In the genomic region with DNA sequence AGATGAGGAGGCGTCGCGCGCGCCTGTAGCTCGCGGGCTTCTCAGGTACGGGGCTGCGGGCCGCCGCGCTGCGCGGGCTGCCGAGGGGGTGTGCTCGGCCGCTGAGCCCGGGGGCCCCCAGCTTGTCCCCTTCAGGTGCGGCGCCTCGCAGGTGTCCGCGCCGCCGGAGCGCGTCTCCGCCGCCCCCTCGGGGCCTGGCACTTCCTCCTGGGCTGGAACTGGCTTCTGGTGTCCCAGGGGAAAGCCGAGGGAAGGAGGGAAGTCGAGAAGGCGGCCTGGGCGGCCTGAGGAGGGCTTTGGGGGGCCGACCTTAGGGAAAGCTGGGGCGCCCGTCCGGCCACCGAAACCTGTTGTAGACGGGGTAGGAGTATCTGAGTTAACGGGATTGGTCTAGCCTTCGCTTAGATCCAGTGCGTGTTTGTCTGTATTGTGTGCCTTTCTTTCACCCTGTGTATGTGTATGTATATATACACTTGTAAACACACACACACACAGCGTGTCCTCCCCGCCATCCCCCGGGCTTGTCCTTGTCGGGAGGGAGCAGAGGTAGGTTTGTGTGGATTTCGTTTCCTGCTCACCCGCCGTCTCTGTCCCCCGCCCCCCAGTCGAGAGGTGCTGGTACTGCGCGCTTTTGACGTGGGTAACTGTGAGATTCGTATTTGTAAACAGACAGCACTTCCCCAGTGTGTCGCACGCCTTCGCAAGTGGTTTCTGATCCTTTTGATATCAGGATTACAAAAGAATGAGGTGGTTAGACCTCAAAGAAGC, we compare ENCODE assay signal across 8 mouse cellular contexts. TPM values are rescaled to one million over a fixed set of nuclear protein-coding genes. Genes with fewer than 3 reads are reported as not detected.
A peak's percentile ranks its signal among the peaks of the same experiment; 100 is the strongest.
DNase-seq lines count a peak whose midpoint lies in the region; ATAC-seq and TF ChIP-seq lines count a peak whose summit lies in the region.

No protein-coding gene starts in this region.

- 0 out of 2 replicates have a peak, but pooled peaks have one; percentile 28 for TF ChIP-seq POLR2A in heart, adult 2 months (IDR thresholded peaks at IDR 0.05; ENCODE audit: insufficient read depth, low read depth, low read length)
- peak; percentile 63 for TF ChIP-seq POLR2A in spleen, adult 2 months (IDR thresholded peaks at IDR 0.05; ENCODE audit: low read depth, low read length)

- no peaks in the 10 kb centered on the region for H3K9me3 ChIP-seq in embryonic facial prominence, embryonic 12.5 days
- no peaks in the 10 kb centered on the region for H3K9me3 ChIP-seq in limb, embryonic 13.5 days
- H3K9me3 ChIP-seq in midbrain, embryonic 15.5 days = no peaks in the 10 kb centered on the region

- H3K79me2 ChIP-seq in heart, adult 2 months (replicated peaks; ENCODE audit: control insufficient read depth, insufficient read depth, low read length) = 0 out of 2 replicates have a peak, but pooled peaks cover 1% of the 10 kb centered on the region

- H3K4me3 ChIP-seq in embryonic facial prominence, embryonic 12.5 days = peak overlapping the region; percentile 98
- H3K4me3 ChIP-seq in heart, adult 2 months = peak overlapping the region; percentile 91
- peak overlapping the region; percentile 100 for H3K4me3 ChIP-seq in limb, embryonic 13.5 days
- peak overlapping the region; percentile 84 for H3K4me3 ChIP-seq in midbrain, embryonic 15.5 days
- H3K4me3 ChIP-seq in spleen, adult 2 months (ENCODE audit: extremely low read depth, insufficient read depth, insufficient read length) = peak overlapping the region; percentile 91

- H3K36me3 ChIP-seq in embryonic facial prominence, embryonic 12.5 days = peaks cover 7% of the 10 kb centered on the region; the same call in 1 of the 2 replicates
- no peaks in the 10 kb centered on the region for H3K36me3 ChIP-seq in heart, adult 2 months (ENCODE audit: control insufficient read depth, insufficient read depth, low read length)
- H3K36me3 ChIP-seq in limb, embryonic 13.5 days = peaks cover 10% of the 10 kb centered on the region
- H3K36me3 ChIP-seq in midbrain, embryonic 15.5 days (replicated peaks) = no peaks in the 10 kb centered on the region
- peaks cover 1% of the 10 kb centered on the region; the same call in 1 of the 2 replicates for H3K36me3 ChIP-seq in spleen, adult 2 months (ENCODE audit: control insufficient read depth, insufficient read depth, low read length)

- H3K27ac ChIP-seq in embryonic facial prominence, embryonic 12.5 days = peak overlapping the region; percentile 99
- H3K27ac ChIP-seq in heart, adult 2 months = peak overlapping the region; percentile 91
- peak overlapping the region; percentile 99 for H3K27ac ChIP-seq in limb, embryonic 13.5 days
- H3K27ac ChIP-seq in midbrain, embryonic 15.5 days = peak overlapping the region; percentile 100
- H3K27ac ChIP-seq in spleen, adult 2 months (ENCODE audit: insufficient read depth, low read length) = peak overlapping the region; percentile 99

- 0 out of 2 replicates have a peak, but pooled peaks have one; percentile 21 for TF ChIP-seq EP300 in heart, adult 2 months (IDR thresholded peaks at IDR 0.05; ENCODE audit: insufficient read depth, low read depth, low read length)

- WGBS in embryonic facial prominence, embryonic 12.5 days = under 1% methylated on average over 59 of the region's 59 CpGs
- WGBS in heart, adult 2 months = under 1% methylated on average over 59 of the region's 59 CpGs
- under 1% methylated on average over 55 of the region's 59 CpGs for WGBS in limb, embryonic 13.5 days
- WGBS in midbrain, embryonic 15.5 days = under 1% methylated on average over 34 of the region's 59 CpGs
- WGBS in spleen, adult 2 months = under 1% methylated on average over 58 of the region's 59 CpGs

- peak; percentile 89 for DNase-seq in 416B (ENCODE audit: low read depth)
- peak; percentile 65 to 75 for DNase-seq in adrenal gland, postnatal 36 days
- DNase-seq in heart, adult 2 months = peak; percentile 68 to 81
- DNase-seq in kidney, adult 8-10 months = peak; percentile 38 to 41
- DNase-seq in spleen, adult 2 months (ENCODE audit: low read depth in 1 of 2, low spot score in 2 of 2) = peak; percentile 82 to 89

- ATAC-seq in embryonic facial prominence, embryonic 12.5 days (ENCODE audit: insufficient number of reproducible peaks, insufficient read depth, low FRiP score, low TSS enrichment) = peak; percentile 57
- peak; percentile 48 for ATAC-seq in limb, embryonic 13.5 days (ENCODE audit: low FRiP score, low read depth)
- peak; percentile 76 for ATAC-seq in midbrain, embryonic 15.5 days (replicated peaks)

- peaks cover 6% of the 10 kb centered on the region for H3K4me1 ChIP-seq in embryonic facial prominence, embryonic 12.5 days
- peaks cover 4% of the 10 kb centered on the region for H3K4me1 ChIP-seq in heart, adult 2 months (ENCODE audit: control insufficient read depth, insufficient read depth, low read length)
- peaks cover 13% of the 10 kb centered on the region for H3K4me1 ChIP-seq in limb, embryonic 13.5 days
- peaks cover 18% of the 10 kb centered on the region for H3K4me1 ChIP-seq in midbrain, embryonic 15.5 days
- H3K4me1 ChIP-seq in spleen, adult 2 months (ENCODE audit: control insufficient read depth, insufficient read depth, insufficient read length) = peaks cover 15% of the 10 kb centered on the region; the same call in 1 of the 2 replicates

- H3K9ac ChIP-seq in embryonic facial prominence, embryonic 12.5 days = peak overlapping the region; percentile 100
- H3K9ac ChIP-seq in heart, adult 2 months (ENCODE audit: low read depth, low read length) = peak overlapping the region; percentile 99
- H3K9ac ChIP-seq in limb, embryonic 13.5 days = peak overlapping the region; percentile 98
- H3K9ac ChIP-seq in midbrain, embryonic 15.5 days = peak overlapping the region; percentile 99

- peak; percentile 32 for TF ChIP-seq CTCF in heart, adult 2 months (IDR thresholded peaks at IDR 0.05)
- TF ChIP-seq CTCF in spleen, adult 2 months (IDR thresholded peaks at IDR 0.05; ENCODE audit: extremely low read depth, insufficient read depth, insufficient read length, insufficient replicate concordance) = peak; percentile 13; the same call in 1 of the 2 replicates

- intact Hi-C loops in heart, adult 2 months (cut with DNase I) = loop anchor here (5.0 kb wide), 2 partner anchors 73 to 123 kb away; no protein-coding TSS in a partner anchor

- no peaks in the 10 kb centered on the region for H3K27me3 ChIP-seq in embryonic facial prominence, embryonic 12.5 days
- no peaks in the 10 kb centered on the region for H3K27me3 ChIP-seq in heart, adult 2 months (ENCODE audit: control insufficient read depth, insufficient read depth, low read length)
- H3K27me3 ChIP-seq in limb, embryonic 13.5 days = no peaks in the 10 kb centered on the region
- H3K27me3 ChIP-seq in midbrain, embryonic 15.5 days (replicated peaks) = no peaks in the 10 kb centered on the region
- H3K27me3 ChIP-seq in spleen, adult 2 months (ENCODE audit: control insufficient read depth, insufficient read depth, low read length) = no peaks in the 10 kb centered on the region

- peak overlapping the region; percentile 76 for H3K4me2 ChIP-seq in embryonic facial prominence, embryonic 12.5 days (replicated peaks)
- H3K4me2 ChIP-seq in limb, embryonic 13.5 days (replicated peaks) = peak overlapping the region; percentile 78
- peak overlapping the region; percentile 78 for H3K4me2 ChIP-seq in midbrain, embryonic 15.5 days

RNA-seq across cellular contexts. Expression of gene Tut4, which starts 1.1 kb away (rescaled TPM):
- total RNA-seq in adrenal gland, postnatal 36 days (2021) = 10 to 100 TPM; 28.7 to 37.8 TPM
- polyA plus RNA-seq in embryonic facial prominence, embryonic 12.5 days (2016; fragmentation: Nextera tagmentation; extraction: Ambion mirVana) = 140 and 146 TPM in 2 replicates
- total RNA-seq in heart, adult 2 months (2021) = 10 to 100 TPM; 19.6 to 21.8 TPM
- 24.1 and 29.7 TPM in 2 replicates for polyA plus RNA-seq in heart, adult 2 months (2012; rRNA removed)
- polyA plus RNA-seq in limb, embryonic 13.5 days (2015; fragmentation: Nextera tagmentation; extraction: Ambion mirVana) = 113 and 124 TPM in 2 replicates
- 58.8 and 70.0 TPM in 2 replicates for polyA plus RNA-seq in midbrain, embryonic 15.5 days (2015; fragmentation: Nextera tagmentation; extraction: Ambion mirVana)
- 76.3 and 87.6 TPM in 2 replicates for polyA plus RNA-seq in spleen, adult 2 months (2012; rRNA removed)

RNA-seq across cellular contexts. Expression of gene Gpx7, which starts 53.6 kb away (rescaled TPM):
- total RNA-seq in adrenal gland, postnatal 36 days (2021) = 10 to 100 TPM in 1 of 2 experiments, 1 to 10 TPM in 1; 7.9 to 11.1 TPM
- polyA plus RNA-seq in embryonic facial prominence, embryonic 12.5 days (2016; fragmentation: Nextera tagmentation; extraction: Ambion mirVana) = 62.7 and 67.1 TPM in 2 replicates
- 1 to 10 TPM; 5.9 to 7.7 TPM for total RNA-seq in heart, adult 2 months (2021)
- polyA plus RNA-seq in heart, adult 2 months (2012; rRNA removed) = 14.2 and 16.5 TPM in 2 replicates
- 88.5 and 89.8 TPM in 2 replicates for polyA plus RNA-seq in limb, embryonic 13.5 days (2015; fragmentation: Nextera tagmentation; extraction: Ambion mirVana)
- polyA plus RNA-seq in midbrain, embryonic 15.5 days (2015; fragmentation: Nextera tagmentation; extraction: Ambion mirVana) = 25.1 and 29.1 TPM in 2 replicates
- polyA plus RNA-seq in spleen, adult 2 months (2012; rRNA removed) = 2.7 and 2.9 TPM in 2 replicates

Comparison
In these comparisons a context has a peak if more than half of its experiments do, and no peak if none do; other contexts are left out.
1. Peak in every context shown above with its lines: DNase-seq, ATAC-seq, H3K4me3 ChIP-seq and H3K27ac ChIP-seq.